Mouse (Mus musculus) megakaryocyte, embryonic 14.5 days (primary cell): ENCODE measurements around the gene Clstn1.

Experiments used
- FLI1 ChIP-seq: IDR thresholded peaks from 2 replicates; pipeline ENCODE4 v1.6.1; 2012; ENCODE audit warnings: low read length, inconsistent platforms, mixed read lengths
- GATA1 ChIP-seq: IDR thresholded peaks from 3 replicates; pipeline ENCODE4 v1.6.1; 2012; ENCODE audit warnings: mixed read lengths, low read length, inconsistent platforms, borderline replicate concordance

GRCm38 (mm10) chr4:149696189-149696971 is 110.1 kb downstream of the Clstn1 start:
- TF ChIP-seq GATA1 (no peak), FLI1 (no peak)
